Mouse (Mus musculus): ENCODE results near the gene Cacna1d.

Cacna1d gene

GRCm38 (mm10) chr14:30291389-30292134 lies 199.7 kb downstream of the Cacna1d start:
- no peak for TF ChIP-seq GATA4 (IDR thresholded peaks at IDR 0.05; ENCODE audit: insufficient replicate concordance, low read length)

- no peak for TF ChIP-seq GATA4 (IDR thresholded peaks at IDR 0.05; ENCODE audit: insufficient replicate concordance, low read length)
Measured at GRCm38 (mm10) chr14:30284446-30284845, 206.8 kb downstream of the Cacna1d start.

GRCm38 (mm10) chr14:30284022-30284421 lies 207.2 kb downstream of the Cacna1d start:
- no peak for TF ChIP-seq GATA4 (IDR thresholded peaks at IDR 0.05; ENCODE audit: insufficient replicate concordance, low read length)

- TF ChIP-seq GATA4 (IDR thresholded peaks at IDR 0.05; ENCODE audit: insufficient replicate concordance, low read length), result no peak
Measured at GRCm38 (mm10) chr14:30275572-30275971, 215.7 kb downstream of the Cacna1d start.

GRCm38 (mm10) chr14:30272976-30273375 lies 218.3 kb downstream of the Cacna1d start:
- no peak for TF ChIP-seq GATA4 (IDR thresholded peaks at IDR 0.05; ENCODE audit: insufficient replicate concordance, low read length)

GRCm38 (mm10) chr14:30272523-30272922 lies 218.7 kb downstream of the Cacna1d start:
- no peak for TF ChIP-seq GATA4 (IDR thresholded peaks at IDR 0.05; ENCODE audit: insufficient replicate concordance, low read length)

GRCm38 (mm10) chr14:30271856-30272255 lies 219.4 kb downstream of the Cacna1d start:
- no peak for TF ChIP-seq GATA4 (IDR thresholded peaks at IDR 0.05; ENCODE audit: insufficient replicate concordance, low read length)

- TF ChIP-seq GATA4 (IDR thresholded peaks at IDR 0.05; ENCODE audit: insufficient replicate concordance, low read length), result no peak
Measured at GRCm38 (mm10) chr14:30270350-30270749, 220.9 kb downstream of the Cacna1d start.

GRCm38 (mm10) chr14:30265728-30266127 lies 225.5 kb downstream of the Cacna1d start:
- no peak for TF ChIP-seq GATA4 (IDR thresholded peaks at IDR 0.05; ENCODE audit: insufficient replicate concordance, low read length)

- TF ChIP-seq GATA4 (IDR thresholded peaks at IDR 0.05; ENCODE audit: insufficient replicate concordance, low read length), result no peak
Measured at GRCm38 (mm10) chr14:30261561-30262251, 229.5 kb downstream of the Cacna1d start.

- TF ChIP-seq GATA4 (IDR thresholded peaks at IDR 0.05; ENCODE audit: insufficient replicate concordance, low read length), result no peak
Measured at GRCm38 (mm10) chr14:30257626-30258025, 233.6 kb downstream of the Cacna1d start.

- no peak for TF ChIP-seq GATA4 (IDR thresholded peaks at IDR 0.05; ENCODE audit: insufficient replicate concordance, low read length)
Measured at GRCm38 (mm10) chr14:30256486-30256885, 234.8 kb downstream of the Cacna1d start.

- no peak for TF ChIP-seq GATA4 (IDR thresholded peaks at IDR 0.05; ENCODE audit: insufficient replicate concordance, low read length)
Measured at GRCm38 (mm10) chr14:30255701-30256400, 235.4 kb downstream of the Cacna1d start.

GRCm38 (mm10) chr14:30254776-30255175 lies 236.5 kb downstream of the Cacna1d start:
- TF ChIP-seq GATA4 (IDR thresholded peaks at IDR 0.05; ENCODE audit: insufficient replicate concordance, low read length), result no peak

- no peak for TF ChIP-seq GATA4 (IDR thresholded peaks at IDR 0.05; ENCODE audit: insufficient replicate concordance, low read length)
Measured at GRCm38 (mm10) chr14:30252824-30253223, 238.4 kb downstream of the Cacna1d start.

- no peak for TF ChIP-seq GATA4 (IDR thresholded peaks at IDR 0.05; ENCODE audit: insufficient replicate concordance, low read length)
Measured at GRCm38 (mm10) chr14:30251351-30251750, 239.9 kb downstream of the Cacna1d start.
